Mouse (Mus musculus) megakaryocyte-erythroid progenitor cell, adult 5-6 weeks (primary cell): Measurements from ENCODE around the gene Oard1. TPM values are rescaled to one million over a fixed set of nuclear protein-coding genes. Genes with fewer than 3 reads are reported as not detected.

Experiments
- ATAC-seq: replicated peaks from 2 replicates; pipeline ENCODE4 v1.8.0; 2016; ENCODE audit warnings: mild to moderate bottlenecking, inconsistent platforms; ENCODE audit not compliant: severe bottlenecking, poor library complexity, low FRiP score, low TSS enrichment
- total RNA-seq, 2 experiments: library from RNA; stranded (forward) in 1 of 2; stranded (reverse) in 1 of 2; fragments of 200-1000, 215-1000 nt in 1 of 2; fragments of >200 nt in 1 of 2; fragmentation: Nextera tagmentation in 1 of 2; gene quantifications; 2 replicates each; pipeline ENCODE4 v1.2.3; 2014 to 2017

Gene Oard1
- total RNA-seq (2014; fragmentation: Nextera tagmentation): 56.0 and 61.4 TPM in 2 replicates
- total RNA-seq (2017): 76.9 and 90.2 TPM in 2 replicates

- peak; percentile 75 for ATAC-seq
Measured at GRCm38 (mm10) chr17:48409380-48410298, at the start of gene Oard1, which contains the start of gene Nfya. Gene Oard1, plus strand, starts transcription at chr17:48410014. Gene Nfya, minus strand, starts transcription at chr17:48409906.

DNA sequence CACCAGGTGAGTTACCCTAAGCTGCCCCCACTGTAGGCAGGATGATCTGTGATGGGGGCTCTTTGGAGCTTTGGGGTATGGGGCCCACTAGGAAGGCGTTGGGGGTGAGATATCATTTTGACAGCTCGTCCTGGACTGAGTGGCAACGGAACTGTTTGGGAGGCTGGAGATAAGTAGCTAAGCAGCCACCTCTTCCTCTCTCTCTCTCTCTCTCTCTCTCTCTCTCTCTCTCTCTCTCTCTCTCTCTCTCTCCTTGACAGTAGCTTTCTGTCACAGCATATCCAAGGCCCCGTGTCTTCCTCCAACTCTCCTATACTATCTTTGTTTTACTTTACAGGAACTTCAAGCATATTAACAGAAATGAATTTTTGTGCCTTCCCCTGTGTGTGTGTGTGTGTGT lies 49.4 kb upstream of the Oard1 start:
- ATAC-seq: peak; percentile 31

DNA sequence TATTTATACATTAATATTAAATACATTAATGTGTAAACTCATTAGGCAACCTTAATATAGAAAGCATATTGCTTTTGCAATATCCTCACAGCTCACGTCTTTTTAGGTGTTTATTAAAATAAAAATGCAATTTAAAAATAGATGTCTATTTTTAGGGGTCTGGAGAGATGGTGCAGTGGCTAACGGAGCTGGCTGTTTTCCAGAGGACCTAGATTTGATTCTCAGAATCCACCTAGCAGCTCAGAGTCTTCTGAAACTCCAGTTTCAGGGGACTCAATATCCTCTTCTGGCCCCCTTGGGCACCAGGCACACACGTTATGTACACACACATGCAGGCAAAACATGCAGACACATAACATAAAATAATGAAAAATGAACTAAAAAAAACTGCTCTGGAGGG lies 47.5 kb upstream of the Oard1 start:
- ATAC-seq: no peak

- no peak for ATAC-seq
Measured at GRCm38 (mm10) chr17:48362966-48363365, 46.8 kb upstream of the Oard1 start.

DNA sequence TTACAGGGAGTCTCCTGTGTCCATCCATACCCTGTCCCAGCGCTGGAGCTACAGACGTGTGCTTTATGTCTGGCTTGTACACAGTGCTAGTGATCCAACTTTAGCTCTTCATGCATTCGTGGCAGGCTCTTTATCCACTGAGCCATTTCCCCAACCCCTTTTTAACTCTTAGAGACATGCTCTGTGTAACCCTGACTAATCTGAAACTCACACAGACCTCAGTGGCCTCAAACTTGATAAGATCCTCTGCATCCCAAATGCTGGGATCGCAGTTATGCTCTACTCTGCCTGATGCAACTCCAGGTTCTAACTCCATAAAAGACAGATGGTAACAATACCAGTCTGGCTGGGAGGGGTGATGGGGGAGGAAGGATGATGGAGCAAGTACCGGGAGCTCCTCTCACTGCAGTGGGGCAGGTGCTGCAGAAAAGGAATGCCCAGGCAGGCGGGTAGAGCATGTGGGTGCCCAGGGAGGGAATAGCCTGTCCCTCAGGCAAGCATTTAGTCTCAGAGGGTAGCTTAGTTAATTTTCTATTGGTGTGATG lies 46.3 kb upstream of the Oard1 start:
- peak; percentile 26; the same call in 1 of the 2 replicates for ATAC-seq

DNA sequence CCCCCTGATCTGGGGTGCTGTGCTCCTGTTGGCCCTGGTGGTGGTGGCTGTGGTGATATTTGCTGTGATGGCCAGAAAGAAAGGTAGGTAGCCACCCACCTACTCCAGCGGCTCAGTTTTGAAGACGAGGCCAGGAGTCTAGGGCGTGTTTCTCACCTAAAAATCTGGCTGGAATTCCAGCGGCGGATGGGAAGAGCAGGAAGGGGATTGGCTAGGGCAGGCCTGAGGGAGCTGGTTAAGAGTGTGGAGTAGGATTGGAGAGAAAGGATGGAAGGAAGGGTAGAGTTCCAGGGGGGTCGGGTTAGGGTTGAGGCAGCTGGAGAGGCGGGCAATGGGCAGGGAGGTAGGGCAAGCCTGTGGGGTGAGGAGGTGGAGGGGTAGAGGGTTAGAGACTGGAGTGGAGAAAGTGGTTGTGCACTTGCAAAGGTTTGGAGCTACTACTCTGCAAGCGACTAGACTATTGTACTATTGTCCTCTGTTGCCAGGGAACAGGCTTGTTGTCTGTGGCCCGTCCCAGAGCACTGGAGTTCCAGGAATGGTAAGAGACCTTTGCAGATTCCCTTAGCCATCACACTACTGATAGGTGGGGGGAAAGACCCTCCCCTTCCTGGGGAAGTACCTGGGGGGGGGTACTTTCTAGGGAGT lies 44.2 kb upstream of the Oard1 start:
- ATAC-seq: no peak

- ATAC-seq: no peak
Measured at GRCm38 (mm10) chr17:48366806-48367205, 43.0 kb upstream of the Oard1 start.

- ATAC-seq: no peak
Measured at GRCm38 (mm10) chr17:48371621-48372020, 38.2 kb upstream of the Oard1 start.

DNA sequence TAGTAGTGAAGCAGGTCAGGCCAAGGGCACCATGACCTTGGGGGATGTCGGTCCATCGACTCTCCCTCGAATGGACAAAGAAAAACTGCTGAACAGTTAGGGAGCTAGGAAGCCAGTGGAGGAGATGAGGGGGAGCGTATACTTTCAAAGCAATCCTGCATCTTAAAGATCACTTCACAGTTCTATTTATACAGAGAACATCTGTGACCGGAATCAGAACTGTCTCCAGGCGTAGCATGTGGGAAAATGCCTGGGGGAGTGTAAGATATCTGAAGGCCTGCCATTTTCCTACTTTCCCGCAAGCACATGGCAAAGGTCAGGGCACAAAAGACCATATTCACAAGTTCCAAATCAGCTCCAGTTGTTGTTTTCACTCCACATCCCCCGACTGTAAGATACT lies 36.8 kb upstream of the Oard1 start:
- ATAC-seq: no peak

DNA sequence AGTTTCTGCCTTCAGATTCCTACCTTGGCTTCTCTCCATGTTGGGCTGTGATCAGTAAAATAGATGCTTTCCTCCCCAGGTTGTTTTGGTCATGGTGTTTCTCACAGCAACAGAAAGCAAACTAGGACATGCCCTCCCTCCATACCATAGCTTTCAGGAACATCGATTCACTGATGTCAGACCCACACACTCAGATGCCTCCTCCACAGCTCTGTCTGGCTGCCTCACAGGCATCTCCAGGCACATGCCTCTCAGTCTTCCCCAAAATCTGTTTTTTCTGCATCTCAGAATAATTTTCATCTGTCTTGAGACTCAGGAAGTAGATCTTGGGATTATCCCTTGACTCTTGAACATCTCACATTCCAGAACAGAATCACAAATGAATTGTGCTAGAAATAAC lies 33.7 kb upstream of the Oard1 start:
- ATAC-seq: no peak

- ATAC-seq: no peak
Measured at GRCm38 (mm10) chr17:48379050-48379449, 30.8 kb upstream of the Oard1 start.

- peak; percentile 56 for ATAC-seq
Measured at GRCm38 (mm10) chr17:48385786-48386461, 23.9 kb upstream of the Oard1 start.

DNA sequence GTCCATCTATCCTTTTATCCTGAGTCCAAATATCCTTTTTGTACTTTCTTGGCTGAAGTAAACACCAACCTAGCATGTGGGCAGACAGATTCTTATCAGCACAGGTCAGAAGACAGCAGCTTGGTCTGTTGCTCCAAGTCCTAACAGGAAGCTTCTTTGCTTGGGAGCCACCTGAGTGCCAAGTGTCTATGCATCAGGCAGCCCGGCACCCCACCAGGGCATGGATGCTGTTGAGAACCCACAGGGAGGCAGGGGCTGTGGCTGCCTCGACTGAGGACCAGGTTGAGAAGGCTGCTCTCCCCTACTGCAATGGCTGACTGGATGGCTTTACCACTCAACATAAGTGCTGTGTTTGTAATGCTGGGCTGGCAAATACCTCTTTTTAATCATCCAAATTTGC lies 21.1 kb upstream of the Oard1 start:
- no peak for ATAC-seq

DNA sequence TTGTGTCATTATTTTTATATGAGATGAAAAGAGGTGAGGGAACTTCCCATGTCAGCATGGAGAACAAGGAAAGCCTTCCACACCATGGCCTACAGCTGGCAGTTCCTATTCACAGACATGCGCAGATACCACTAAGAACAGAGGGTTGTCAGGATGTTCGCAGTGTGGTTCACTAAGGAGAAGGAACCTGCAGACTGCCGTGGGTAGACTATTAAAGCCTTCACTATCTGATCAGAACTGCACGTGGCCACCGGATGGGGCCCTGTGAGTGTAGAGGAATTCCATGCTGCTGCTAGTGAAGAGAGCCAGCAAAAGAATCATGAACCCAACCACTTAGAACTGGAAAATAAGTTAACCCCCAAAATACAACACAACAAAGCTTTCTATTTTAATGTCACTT lies 20.4 kb upstream of the Oard1 start:
- ATAC-seq: no peak

- no peak for ATAC-seq
Measured at GRCm38 (mm10) chr17:48391446-48391845, 18.4 kb upstream of the Oard1 start.

DNA sequence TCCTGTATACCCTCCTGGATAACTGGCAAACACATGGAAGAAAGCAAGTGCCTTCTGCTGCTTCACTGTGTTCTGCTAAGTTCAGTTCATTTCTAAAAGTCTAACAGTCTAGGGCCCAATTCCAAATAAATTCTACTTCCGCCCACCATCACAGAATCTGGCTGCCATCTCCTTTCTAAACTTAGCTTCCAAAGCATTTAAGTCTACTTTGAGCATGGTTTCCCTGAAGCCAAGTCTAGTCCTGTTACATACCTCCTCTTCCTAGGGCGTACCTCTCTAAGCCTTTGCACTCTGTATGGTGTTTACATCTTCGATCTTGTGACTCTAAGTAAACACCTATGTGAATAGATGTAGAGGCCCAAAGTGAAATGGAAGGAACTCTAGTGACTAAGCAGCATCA lies 17.2 kb upstream of the Oard1 start:
- no peak for ATAC-seq

GRCm38 (mm10) chr17:48401710-48402109 lies 8.1 kb upstream of the Oard1 start:
- ATAC-seq: no peak

GRCm38 (mm10) chr17:48402751-48403150 lies 7.1 kb upstream of the Oard1 start:
- no peak for ATAC-seq

DNA sequence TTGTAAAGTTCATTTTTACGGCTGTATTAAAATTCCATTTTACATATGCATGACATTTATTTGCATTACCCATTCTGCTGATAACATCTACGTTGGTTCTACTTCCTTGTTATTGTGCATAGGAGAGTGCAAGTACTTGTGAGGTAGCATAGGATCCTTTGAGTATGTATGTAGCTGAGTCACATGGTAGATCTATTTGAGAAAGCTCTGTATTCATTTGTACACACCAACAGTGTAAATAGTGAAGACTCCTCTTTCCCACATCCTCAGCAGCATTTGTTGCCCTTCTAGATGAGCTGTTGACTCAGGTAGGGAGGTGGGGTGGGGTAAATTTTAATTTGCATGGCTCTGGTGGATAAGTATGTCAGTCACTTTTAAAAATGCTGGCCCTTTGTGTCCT lies 6.0 kb upstream of the Oard1 start:
- no peak for ATAC-seq

GRCm38 (mm10) chr17:48404706-48405105 lies 5.1 kb upstream of the Oard1 start:
- ATAC-seq: peak; percentile 43
